Mouse (Mus musculus) forebrain, embryonic 16.5 days (tissue): Measurements from ENCODE around the gene Creld2. TPM values are rescaled to one million over a fixed set of nuclear protein-coding genes. Genes with fewer than 3 reads are reported as not detected.
A peak's percentile ranks its signal among the peaks of the same experiment; 100 is the strongest.
"Not testable (repeated sequence)": the region's sequence is repeated elsewhere in the genome, so short reads cannot be mapped to it uniquely, and the experiment has no call there.

Experiments
- ATAC-seq: fragments of 200-750 bp; cut with Nextera tagmentation; 2 replicates; pipeline ENCODE4 v1.8.0; 2017; ENCODE audit warnings: mild to moderate bottlenecking, moderate library complexity
- H3K27ac ChIP-seq: fragments of 300-500 bp; sonication (generic); 2 replicates; pipeline ENCODE4 v1.5.1; 2014; ENCODE audit warnings: low read length, control low read depth
- H3K27me3 ChIP-seq: fragments of 300-500 bp; sonication (generic); replicated peaks from 2 replicates; pipeline ENCODE4 v1.6.1; 2014; ENCODE audit warnings: low read length; ENCODE audit not compliant: control insufficient read depth, insufficient read depth
- H3K36me3 ChIP-seq: fragments of 300-500 bp; sonication (generic); 2 replicates; pipeline ENCODE4 v1.6.1; 2014; ENCODE audit not compliant: control insufficient read depth, insufficient read depth
- H3K4me1 ChIP-seq: fragments of 300-500 bp; sonication (generic); replicated peaks from 2 replicates; pipeline ENCODE4 v1.6.1; 2014; ENCODE audit warnings: low read length; ENCODE audit not compliant: control insufficient read depth, insufficient read depth
- H3K4me2 ChIP-seq: fragments of 300-500 bp; sonication (generic); 2 replicates; pipeline ENCODE4 v1.6.1; 2014; ENCODE audit warnings: mild to moderate bottlenecking, low read length, control low read depth
- H3K4me3 ChIP-seq: fragments of 300-500 bp; sonication (generic); replicated peaks from 2 replicates; pipeline ENCODE4 v1.5.1; 2014; ENCODE audit warnings: mild to moderate bottlenecking, low read length, control low read depth
- H3K9ac ChIP-seq: fragments of 300-500 bp; sonication (generic); replicated peaks from 2 replicates; pipeline ENCODE4 v1.6.1; 2014; ENCODE audit warnings: low read depth, low read length, control low read depth
- H3K9me3 ChIP-seq: fragments of 300-500 bp; sonication (generic); 2 replicates; pipeline ENCODE4 v1.6.1; 2016; ENCODE audit warnings: low read length; ENCODE audit not compliant: control insufficient read depth
- WGBS: fragments of 180-500 bp; shearing (Covaris S2); extraction: QIAGEN DNeasy Blood & Tissue Kit; methylation state at CpG from one replicate; pipeline ENCODE4 v1.1.7; 2014; 5-methylcytosine and 5-hydroxymethylcytosine counted together
- polyA plus RNA-seq: library from polyadenylated mRNA; unstranded; fragments of >200 nt; fragmentation: Nextera tagmentation; extraction: Ambion mirVana; gene quantifications from 2 replicates; pipeline ENCODE4 v1.2.1, GENCODE M21; 2015

Creld2 gene
- polyA plus RNA-seq, 1 experiment from 2014 or later, result 60.4 TPM

DNA sequence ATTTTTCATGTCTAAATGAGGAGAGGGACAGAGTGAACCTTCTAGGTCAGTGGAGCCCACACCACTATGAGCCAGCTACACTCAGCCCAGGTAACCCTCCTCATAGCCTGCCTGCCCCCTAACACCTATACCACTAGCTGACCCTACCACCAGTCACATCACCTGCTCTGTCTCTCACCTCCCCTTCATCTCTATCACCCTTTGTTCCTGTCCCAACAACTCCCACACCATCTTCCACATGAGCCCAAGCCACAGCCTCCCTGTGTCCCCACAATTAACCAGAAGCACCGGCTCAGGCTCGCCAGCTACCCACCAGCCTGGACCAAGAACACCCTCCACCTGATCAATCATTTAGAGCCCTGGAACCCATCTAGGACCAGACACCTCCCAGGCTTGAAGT lies 9.1 kb upstream of the Creld2 start:
- Histone ChIP-seq H3K27me3 (no peaks in the 10 kb centered on the region), H3K9me3 (no peaks in the 10 kb centered on the region), H3K27ac (no peak overlapping the region), H3K4me1 (no peaks in the 10 kb centered on the region), H3K36me3 (peaks cover 16% of the 10 kb centered on the region), H3K4me2 (no peak overlapping the region), H3K9ac (no peak overlapping the region), H3K4me3 (no peak overlapping the region)
- 95% methylated on average over 2 of the region's 2 CpGs for WGBS
- no peak for ATAC-seq

DNA sequence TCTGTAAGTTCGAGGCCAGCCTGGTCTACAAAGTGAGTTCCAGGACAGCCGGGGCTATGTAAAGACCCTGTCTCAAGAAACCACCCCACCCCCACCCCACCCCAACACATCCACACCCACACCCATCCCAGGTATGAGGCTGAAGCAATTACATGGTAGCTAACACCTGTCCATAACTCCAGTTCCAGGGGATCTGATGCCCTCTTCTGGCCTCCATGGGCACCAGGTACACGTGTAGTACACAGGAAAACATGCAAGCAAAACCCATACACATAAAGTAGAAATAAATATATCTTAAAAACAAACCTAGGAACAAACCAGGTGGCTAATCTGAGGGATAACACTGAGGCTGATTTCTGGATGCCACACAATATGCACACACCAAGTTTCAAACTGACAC lies 6.2 kb upstream of the Creld2 start:
- Histone ChIP-seq H3K4me3 (no peak overlapping the region), H3K36me3 (peaks cover 7% of the 10 kb centered on the region), H3K27me3 (no peaks in the 10 kb centered on the region), H3K9ac (no peak overlapping the region), H3K4me1 (peaks cover under 1% of the 10 kb centered on the region), H3K27ac (no peak overlapping the region), H3K4me2 (no peak overlapping the region), H3K9me3 (no peaks in the 10 kb centered on the region)
- no peak for ATAC-seq
- WGBS, result 88% methylated on average over 3 of the region's 3 CpGs

- H3K27me3 ChIP-seq, H3K4me1 ChIP-seq, H3K27ac ChIP-seq, H3K36me3 ChIP-seq, H3K9ac ChIP-seq, H3K4me3 ChIP-seq, H3K9me3 ChIP-seq, H3K4me2 ChIP-seq, ATAC-seq: not testable (repeated sequence)
- 96% methylated on average over 2 of the region's 2 CpGs for WGBS
Measured at GRCm38 (mm10) chr15:88813873-88814272, 5.6 kb upstream of the Creld2 start.

DNA sequence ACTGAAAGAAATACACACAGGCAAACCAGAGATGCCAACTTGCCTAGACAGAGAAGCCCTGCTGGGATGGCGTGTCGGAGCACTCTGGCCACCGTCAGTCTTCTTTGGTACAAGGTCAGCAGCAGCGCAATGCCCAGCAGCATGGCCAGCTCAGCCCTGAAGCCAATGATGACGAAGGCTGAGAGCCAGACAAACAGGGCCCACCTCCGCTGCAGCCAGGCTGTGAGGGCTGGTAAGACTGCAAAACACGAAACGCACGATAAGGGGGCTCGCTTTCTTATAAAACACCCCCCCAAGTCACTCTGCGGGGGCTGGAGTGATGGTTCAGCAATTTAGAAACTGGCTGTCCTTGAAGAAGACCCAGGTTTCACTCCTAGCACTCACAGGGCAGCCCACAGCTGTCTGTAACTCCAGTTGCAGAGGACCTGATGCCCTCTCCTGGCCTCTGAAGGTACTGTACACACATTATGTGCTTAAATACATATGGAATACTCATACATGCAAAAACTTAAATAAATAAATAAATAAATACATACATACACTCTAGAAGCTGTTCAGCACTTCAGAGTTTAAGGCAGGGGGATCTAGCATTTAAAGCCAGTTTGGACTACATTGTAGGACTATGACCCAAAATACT lies 4.9 kb upstream of the Creld2 start:
- H3K4me1 ChIP-seq, result peaks cover 4% of the 10 kb centered on the region
- no peak overlapping the region for H3K9ac ChIP-seq
- peaks cover 7% of the 10 kb centered on the region for H3K36me3 ChIP-seq
- H3K9me3 ChIP-seq, result no peaks in the 10 kb centered on the region
- 97% methylated on average over 11 of the region's 11 CpGs for WGBS
- H3K4me2 ChIP-seq, result no peak overlapping the region
- H3K27me3 ChIP-seq, result no peaks in the 10 kb centered on the region
- no peak overlapping the region for H3K4me3 ChIP-seq
- ATAC-seq, result no peak
- H3K27ac ChIP-seq, result no peak overlapping the region

DNA sequence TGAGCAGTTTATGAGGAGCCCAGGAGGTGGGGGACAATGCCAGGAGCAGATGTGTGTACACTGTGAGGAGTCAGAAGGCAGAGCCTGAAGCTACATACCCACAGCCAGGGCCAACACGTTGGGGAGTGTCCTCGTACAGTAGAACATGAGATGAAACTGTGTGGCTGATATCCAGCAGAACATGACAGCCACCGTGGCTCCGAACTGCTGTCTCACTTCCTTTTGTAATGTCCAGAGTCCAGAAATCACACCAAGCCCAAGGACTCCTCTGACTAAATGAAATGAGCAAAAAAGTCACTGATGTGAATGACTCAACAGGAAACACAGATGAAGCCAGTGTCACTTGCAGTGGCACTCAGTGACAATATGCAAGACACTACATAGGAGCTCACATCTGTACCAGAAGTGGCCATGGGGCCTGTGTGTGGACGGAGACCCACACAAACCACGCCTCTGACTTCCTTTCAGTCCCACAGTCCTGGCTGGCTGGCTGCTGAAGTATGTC lies 4.2 kb upstream of the Creld2 start:
- H3K4me2 ChIP-seq, result no peak overlapping the region
- no peaks in the 10 kb centered on the region for H3K9me3 ChIP-seq
- H3K9ac ChIP-seq, result no peak overlapping the region
- H3K27me3 ChIP-seq, result no peaks in the 10 kb centered on the region
- H3K4me3 ChIP-seq, result no peak overlapping the region
- no peak for ATAC-seq
- no peak overlapping the region for H3K27ac ChIP-seq
- peaks cover 7% of the 10 kb centered on the region for H3K36me3 ChIP-seq
- 91% methylated on average over 6 of the region's 6 CpGs for WGBS
- peaks cover 9% of the 10 kb centered on the region for H3K4me1 ChIP-seq

DNA sequence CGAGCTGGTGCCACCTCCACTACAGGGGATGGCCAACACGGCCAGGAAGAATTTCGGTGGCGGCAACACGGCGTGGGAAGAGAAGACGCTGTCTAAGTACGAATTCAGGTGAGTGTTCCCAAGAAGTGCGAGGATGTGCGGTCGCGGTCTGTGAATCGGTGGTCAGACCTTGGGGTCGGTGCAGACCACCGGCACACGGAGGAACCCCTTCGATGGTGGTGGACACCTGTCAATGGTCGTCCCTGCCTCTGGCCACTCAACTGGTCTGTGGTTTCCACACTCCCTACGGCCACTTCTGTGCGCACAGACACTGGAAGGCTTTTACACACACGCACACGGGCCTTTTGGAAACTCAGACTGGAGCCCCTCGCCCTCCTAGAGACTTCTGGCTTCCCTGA lies 459 bp downstream of the Creld2 start:
- Histone ChIP-seq H3K9me3 (no peaks in the 10 kb centered on the region), H3K27me3 (no peaks in the 10 kb centered on the region), H3K9ac (peak overlapping the region; percentile 77), H3K4me1 (peaks cover 15% of the 10 kb centered on the region), H3K4me3 (peak overlapping the region; percentile 85), H3K4me2 (peak overlapping the region; percentile 87), H3K27ac (no peak overlapping the region), H3K36me3 (peaks cover 4% of the 10 kb centered on the region)
- ATAC-seq, result no peak
- WGBS, result under 1% methylated on average over 23 of the region's 23 CpGs

- H3K4me2 ChIP-seq, result no peak overlapping the region
- no peak overlapping the region for H3K27ac ChIP-seq
- H3K27me3 ChIP-seq, result no peaks in the 10 kb centered on the region
- no peak overlapping the region for H3K4me3 ChIP-seq
- no peak overlapping the region for H3K9ac ChIP-seq
- peaks cover 15% of the 10 kb centered on the region for H3K4me1 ChIP-seq
- H3K36me3 ChIP-seq, result 0 out of 2 replicates have a peak, but pooled peaks cover 9% of the 10 kb centered on the region
- WGBS, result 92% methylated on average over 7 of the region's 7 CpGs
- ATAC-seq, result no peak
- H3K9me3 ChIP-seq, result no peaks in the 10 kb centered on the region
Measured at GRCm38 (mm10) chr15:88821403-88821802, 2.0 kb downstream of the Creld2 start.

GRCm38 (mm10) chr15:88822513-88822912 lies 3.1 kb downstream of the Creld2 start:
- peaks cover 15% of the 10 kb centered on the region for H3K4me1 ChIP-seq
- no peak overlapping the region for H3K4me3 ChIP-seq
- no peaks in the 10 kb centered on the region for H3K27me3 ChIP-seq
- no peak for ATAC-seq
- WGBS, result 98% methylated on average over 7 of the region's 7 CpGs
- no peak overlapping the region for H3K27ac ChIP-seq
- no peaks in the 10 kb centered on the region for H3K9me3 ChIP-seq
- H3K9ac ChIP-seq, result no peak overlapping the region
- 0 out of 2 replicates have a peak, but pooled peaks cover 9% of the 10 kb centered on the region for H3K36me3 ChIP-seq
- H3K4me2 ChIP-seq, result no peak overlapping the region

DNA sequence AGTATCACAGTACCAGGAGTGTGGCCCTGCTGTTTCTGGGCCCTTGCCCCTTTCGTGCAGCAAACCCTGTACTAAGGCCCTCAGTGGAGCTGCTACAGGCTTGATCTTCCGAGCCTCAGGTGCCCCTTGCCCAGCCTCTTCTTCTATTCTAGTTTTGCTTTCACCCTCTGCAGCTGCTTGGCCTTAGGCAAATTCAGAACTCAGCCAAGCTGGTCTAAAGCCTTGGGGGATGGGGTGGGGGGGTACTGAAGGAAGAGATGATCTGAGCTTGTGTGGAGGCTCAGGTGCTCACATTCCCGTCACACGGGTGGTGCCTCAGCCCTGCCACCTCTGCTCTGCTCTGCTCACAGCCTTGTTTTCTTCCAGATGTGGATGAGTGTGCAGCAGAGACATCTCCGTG lies 3.9 kb downstream of the Creld2 start:
- H3K27me3 ChIP-seq, result no peaks in the 10 kb centered on the region
- H3K9me3 ChIP-seq, result no peaks in the 10 kb centered on the region
- H3K4me3 ChIP-seq, result no peak overlapping the region
- H3K4me1 ChIP-seq, result peaks cover 13% of the 10 kb centered on the region
- ATAC-seq, result no peak
- 0 out of 2 replicates have a peak, but pooled peaks cover 9% of the 10 kb centered on the region for H3K36me3 ChIP-seq
- H3K27ac ChIP-seq, result no peak overlapping the region
- 93% methylated on average over 5 of the region's 5 CpGs for WGBS
- no peak overlapping the region for H3K9ac ChIP-seq
- H3K4me2 ChIP-seq, result no peak overlapping the region

DNA sequence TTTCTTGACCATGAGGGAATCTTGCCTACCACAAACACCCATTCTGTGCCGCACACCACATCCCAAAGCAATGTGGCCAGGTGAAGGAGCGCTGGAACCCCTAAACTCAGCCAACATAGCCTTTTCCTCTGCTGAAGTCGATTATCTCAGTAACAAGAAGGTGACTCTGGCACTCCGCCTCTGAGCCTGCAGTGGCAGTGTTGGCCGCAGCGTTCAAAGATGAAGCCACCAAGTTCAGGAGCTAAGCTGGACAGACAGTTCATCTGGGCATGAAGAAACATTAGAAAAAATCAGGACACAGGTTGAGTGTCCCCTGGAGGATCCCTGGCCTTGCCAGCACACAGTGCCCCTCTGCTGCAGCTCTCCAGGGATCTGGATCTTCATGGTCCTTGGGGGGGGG lies 8.0 kb downstream of the Creld2 start:
- Histone ChIP-seq H3K36me3 (0 out of 2 replicates have a peak, but pooled peaks cover 9% of the 10 kb centered on the region), H3K4me2 (no peak overlapping the region), H3K27me3 (no peaks in the 10 kb centered on the region), H3K9ac (no peak overlapping the region), H3K4me1 (no peaks in the 10 kb centered on the region), H3K4me3 (no peak overlapping the region), H3K9me3 (no peaks in the 10 kb centered on the region), H3K27ac (no peak overlapping the region)
- WGBS, result 92% methylated on average over 6 of the region's 6 CpGs
- ATAC-seq, result no peak
